Mouse (Mus musculus) adrenal gland, postnatal 10 days (tissue): ENCODE data around the gene Smap2. TPM values are rescaled to one million over a fixed set of nuclear protein-coding genes. Genes with fewer than 3 reads are reported as not detected.
"Not testable (repeated sequence)": the region's sequence is repeated elsewhere in the genome, so short reads cannot be mapped to it uniquely, and the experiment has no call there.

Experiments used
- DNase-seq: peaks from one replicate; pipeline ENCODE4 v3.0.0; 2021; ENCODE audit warnings: mixed read lengths
- long read RNA-seq, 2 experiments: library from polyadenylated mRNA; stranded (forward); transcript quantifications; one replicate each; pipeline ENCODE4 v2.0.0; 2021
- total RNA-seq, 2 experiments: library from RNA; stranded (reverse); gene quantifications; 2 replicates each; pipeline ENCODE4 v1.2.3; 2021

Smap2 gene
- 10 to 100 TPM; 34.1 to 34.4 TPM for total RNA-seq
- long read RNA-seq, experiment 1, transcript Smap2-201 (10 exons, 2,905 nt), result major isoform, 38 of 59 reads
- long read RNA-seq, experiment 1, partial matches to known transcripts, result 14 of 59 reads
- long read RNA-seq, experiment 1, other reads (novel, unspliced or antisense), result 7 of 59 reads
- long read RNA-seq, experiment 2, transcript Smap2-201 (10 exons, 2,905 nt), result major isoform, 26 of 28 reads
- long read RNA-seq, experiment 2, partial matches to known transcripts, result 1 of 28 reads
- long read RNA-seq, experiment 2, other reads (novel, unspliced or antisense), result 1 of 28 reads

DNA sequence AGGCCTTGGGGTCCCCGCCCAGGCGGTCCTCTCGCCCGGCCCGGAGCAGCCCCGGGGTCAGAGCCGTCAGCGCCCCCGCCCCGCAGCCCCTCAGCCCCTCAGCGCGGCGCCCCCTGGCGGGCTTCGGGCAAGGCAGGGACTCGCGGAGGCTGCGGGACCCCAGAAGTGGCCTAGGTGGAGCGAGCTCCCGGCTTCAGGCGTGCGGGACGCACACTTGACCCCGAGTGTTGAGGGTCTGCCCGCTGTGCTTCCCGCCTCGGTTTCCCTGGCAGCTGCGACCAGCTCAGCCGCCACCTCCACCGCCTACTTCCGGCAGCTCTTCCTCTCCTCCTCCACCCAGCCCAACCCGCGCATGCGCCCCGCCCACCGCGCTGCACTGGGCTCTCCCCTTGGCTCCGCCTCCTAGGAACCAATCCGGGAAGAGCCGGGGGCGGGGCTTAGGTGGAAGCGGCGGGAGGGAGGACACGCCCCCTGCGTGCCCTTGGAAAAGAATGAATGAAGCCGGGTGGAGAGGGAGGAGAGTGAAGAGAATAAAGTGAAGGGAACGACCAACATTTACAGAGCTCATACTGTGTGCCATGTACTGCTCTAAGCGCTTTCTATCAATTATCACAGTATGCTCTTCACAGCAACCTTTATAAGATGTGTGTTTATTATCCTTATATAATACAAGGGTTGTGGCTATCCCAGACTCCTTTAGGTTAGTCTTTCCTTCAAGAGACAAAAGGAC, at the start of gene Smap2:
TSS of gene Smap2 (minus strand) at position 320 of the 730 bp plus-strand sequence.
- DNase-seq, result peak; percentile 99

DNA sequence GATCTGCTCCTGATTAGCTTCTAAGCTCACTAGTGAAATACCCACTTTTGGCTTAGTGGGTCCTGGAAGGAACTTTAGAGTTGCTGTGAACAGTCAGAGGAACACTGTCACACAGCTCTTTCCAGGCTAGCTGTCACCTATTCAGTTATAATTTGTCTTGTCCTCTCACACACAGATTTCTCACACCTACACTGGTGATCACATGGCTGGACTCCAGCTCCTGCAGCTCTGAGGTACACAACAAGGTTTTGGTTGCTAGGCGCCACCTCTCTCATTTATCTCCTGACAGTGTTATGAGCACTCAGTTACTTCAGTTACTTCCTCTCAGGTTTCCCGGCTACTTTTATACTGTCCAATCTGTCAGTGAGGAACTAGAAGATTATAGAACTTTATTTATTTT, 48.3 kb upstream of the Smap2 start:
- DNase-seq, result no peak

- DNase-seq, result not testable (repeated sequence)
These were observed 42.2 kb upstream of the Smap2 start for GRCm38 (mm10) chr4:121059218-121059617.

- DNase-seq, result no peak
These were observed 40.0 kb upstream of the Smap2 start for GRCm38 (mm10) chr4:121057032-121057431.

DNA sequence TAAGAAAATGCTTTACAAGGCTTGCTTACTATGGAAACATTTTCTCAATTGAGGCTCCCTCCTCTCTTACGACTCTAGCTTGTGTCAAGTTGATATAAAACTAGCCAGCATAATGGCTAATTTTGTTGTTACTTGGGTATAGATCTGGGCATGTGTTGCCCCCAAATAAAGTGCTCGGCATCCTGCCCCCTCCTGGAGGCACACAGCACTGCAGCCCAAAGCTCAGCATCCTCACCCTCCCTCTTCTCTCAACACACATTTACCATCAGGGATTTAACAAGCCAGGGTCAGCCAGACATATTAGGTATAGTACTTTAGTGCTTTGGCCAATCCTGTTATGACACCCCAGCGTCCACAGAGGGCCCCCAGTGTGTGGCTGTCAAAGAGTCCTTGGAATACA, 39.3 kb upstream of the Smap2 start:
- no peak for DNase-seq

DNA sequence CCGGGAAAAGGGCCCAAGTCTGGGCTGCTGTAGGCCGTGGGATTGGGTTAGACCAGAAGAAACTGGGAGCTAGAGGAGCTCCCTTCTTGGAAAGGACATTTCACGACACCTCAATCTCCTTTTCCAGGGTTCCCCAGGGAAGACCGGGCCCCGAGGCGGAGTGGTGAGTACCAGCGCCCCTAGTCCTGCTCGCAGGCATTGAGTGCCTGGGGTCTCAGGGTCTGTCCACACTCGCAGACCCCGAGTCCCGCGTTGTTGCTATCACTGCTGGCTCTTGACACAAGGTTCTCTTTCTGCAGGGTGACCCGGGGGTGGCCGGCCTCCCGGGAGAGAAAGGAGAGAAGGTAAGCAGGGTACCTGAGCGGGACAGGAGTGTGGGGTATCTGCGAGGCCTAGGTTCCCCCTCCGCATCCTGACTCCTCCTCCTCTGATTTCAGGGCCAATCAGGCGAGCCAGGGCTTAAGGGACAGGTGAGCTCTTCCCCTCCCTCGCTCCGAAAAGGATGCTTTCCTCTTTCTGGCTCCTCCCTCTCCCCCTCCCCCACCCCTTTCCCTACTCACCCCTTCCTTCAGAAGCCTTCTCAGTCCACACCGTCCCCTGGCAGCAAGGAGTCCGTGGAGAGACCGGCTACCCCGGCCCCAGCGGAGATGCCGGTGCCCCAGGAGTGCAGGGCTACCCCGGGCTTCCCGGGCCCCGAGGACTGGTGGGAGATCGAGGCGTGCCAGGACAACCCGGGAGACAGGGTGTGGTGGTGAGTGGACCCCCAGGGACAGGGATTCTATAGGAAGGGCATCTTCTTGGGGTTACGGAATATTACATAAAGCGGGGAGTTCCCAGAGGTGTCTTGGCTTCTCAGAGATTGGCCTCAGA, 35.6 kb upstream of the Smap2 start:
- no peak for DNase-seq

- DNase-seq, result no peak
These were observed 34.8 kb upstream of the Smap2 start for GRCm38 (mm10) chr4:121051863-121052262.

DNA sequence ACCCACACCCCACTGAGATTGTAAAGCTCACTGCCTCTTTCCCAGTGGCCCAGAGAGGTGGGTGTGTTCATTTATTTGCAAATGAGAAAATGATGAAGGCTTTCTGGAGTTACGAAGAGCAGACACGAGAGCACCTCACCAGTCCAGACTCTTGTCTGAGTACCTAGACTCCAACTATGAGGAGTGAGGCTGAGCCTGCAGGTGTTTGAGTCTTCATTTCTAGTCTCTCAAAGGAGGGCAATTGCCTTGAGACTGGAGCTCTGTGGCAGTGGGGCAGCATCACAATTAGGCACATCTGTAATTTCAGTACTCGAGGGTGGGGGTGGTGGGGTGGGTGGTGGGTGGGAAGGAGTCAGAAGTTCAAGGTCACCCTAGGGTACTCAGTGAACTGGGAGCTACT, 25.9 kb upstream of the Smap2 start:
- no peak for DNase-seq

GRCm38 (mm10) chr4:121042472-121042871, 25.4 kb upstream of the Smap2 start:
- DNase-seq, result no peak

- peak; percentile 61 for DNase-seq
These were observed 24.0 kb upstream of the Smap2 start for GRCm38 (mm10) chr4:121040897-121041671.

- no peak for DNase-seq
These were observed 23.3 kb upstream of the Smap2 start for GRCm38 (mm10) chr4:121040323-121040722.

DNA sequence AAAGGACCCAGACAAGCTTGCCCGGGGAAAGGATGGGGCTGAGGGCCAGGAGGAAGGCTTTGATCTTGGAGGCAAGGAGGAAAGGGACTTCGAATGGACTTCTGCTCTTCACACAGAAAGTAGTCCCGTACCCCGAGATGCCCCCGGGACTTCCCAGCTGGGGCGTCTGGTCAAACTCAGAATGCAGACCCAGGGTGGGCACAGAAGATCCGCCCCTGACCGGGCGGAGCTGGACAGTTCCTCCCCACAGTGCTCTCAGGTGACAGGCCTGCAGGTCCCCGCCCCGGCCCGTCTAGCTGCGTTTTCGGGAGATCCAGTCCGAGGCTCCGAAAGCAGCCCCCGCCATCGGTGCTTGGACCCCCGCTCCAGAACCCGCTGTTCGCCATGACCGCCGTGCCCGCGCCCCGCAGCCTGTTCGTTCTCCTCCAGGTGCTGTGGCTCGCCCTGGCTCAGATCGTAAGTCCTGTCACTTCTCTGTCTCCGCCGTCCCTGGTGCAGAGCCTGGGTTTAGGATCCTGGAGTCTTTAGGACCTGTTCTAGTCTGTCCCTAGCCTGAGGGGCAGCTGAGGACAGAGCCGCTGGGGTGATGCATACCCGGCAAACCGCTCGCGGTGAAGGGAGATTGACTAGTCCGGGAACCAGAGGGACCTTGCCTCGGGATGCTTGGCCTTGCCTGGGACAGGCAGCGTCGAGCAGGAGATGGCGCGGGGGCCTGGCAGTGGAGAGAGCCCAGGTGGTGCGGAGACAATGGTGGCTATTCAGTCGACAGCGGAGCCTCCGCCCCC, 22.5 kb upstream of the Smap2 start, which contains the start of gene Col9a2:
TSS of gene Col9a2 (plus strand) at position 55 of the 785 bp plus-strand sequence.
- peak; percentile 29 for DNase-seq

DNA sequence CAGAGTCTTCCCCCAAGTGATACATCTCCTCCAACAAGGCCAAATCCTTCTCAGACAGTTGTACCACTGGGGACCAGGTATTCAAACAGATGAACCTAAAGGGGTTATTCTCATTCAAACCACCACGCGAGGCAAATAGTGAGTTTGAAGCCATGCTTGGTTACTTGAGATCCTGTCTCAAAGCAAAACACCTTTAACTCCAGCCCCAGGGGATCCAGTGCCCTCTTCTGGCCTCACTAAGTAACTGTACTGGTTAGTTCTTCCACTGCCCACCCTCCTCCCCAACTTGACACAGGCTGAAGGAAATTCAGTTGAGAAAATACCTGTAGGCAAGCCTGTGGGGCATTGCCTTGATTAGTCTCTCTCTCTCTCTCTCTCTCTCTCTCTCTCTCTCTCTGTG, 16.0 kb upstream of the Smap2 start:
- no peak for DNase-seq

GRCm38 (mm10) chr4:121031440-121031839, 14.4 kb upstream of the Smap2 start:
- DNase-seq, result no peak

DNA sequence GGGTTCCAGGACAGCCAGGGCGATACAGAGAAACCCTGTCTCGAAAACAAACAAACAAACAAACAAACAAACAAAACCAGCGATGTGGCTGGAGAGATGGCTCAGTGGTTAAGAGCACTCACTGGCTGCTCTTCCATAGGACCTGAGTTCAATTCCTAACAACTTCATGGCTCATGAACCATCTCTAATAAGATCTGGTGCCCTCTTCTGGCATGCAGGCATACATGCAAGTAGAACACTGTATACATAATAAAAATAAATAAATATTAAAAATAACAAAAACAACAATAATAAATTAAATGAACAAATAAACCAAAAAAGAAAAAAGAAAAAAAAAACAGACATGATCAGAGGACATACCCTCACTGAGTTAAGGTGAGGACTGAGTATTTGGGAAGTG, 12.6 kb upstream of the Smap2 start:
- no peak for DNase-seq

GRCm38 (mm10) chr4:121028659-121029392, 11.8 kb upstream of the Smap2 start:
- peak; percentile 65 for DNase-seq

DNA sequence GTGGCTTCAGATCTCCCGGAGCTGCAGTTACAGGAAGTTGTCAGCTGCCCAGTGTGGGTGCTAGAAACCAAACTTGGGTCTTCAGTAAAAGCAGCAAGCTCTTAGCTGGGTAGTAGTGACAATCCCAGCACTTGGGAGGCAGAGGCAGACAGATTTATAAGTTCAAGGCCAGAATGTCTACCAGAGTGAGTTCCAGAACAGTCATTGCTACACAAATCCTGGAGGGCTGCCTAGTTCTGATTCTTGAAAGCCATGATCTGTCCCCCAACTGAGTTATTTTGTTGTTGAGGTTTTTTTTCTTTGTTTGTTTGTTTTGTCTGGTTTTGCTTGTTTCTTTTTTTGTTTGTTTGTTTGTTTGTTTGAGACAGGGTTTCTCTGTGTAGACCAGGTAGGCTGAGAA, 11.1 kb upstream of the Smap2 start:
- no peak for DNase-seq

- no peak for DNase-seq
These were observed 8.6 kb upstream of the Smap2 start for GRCm38 (mm10) chr4:121025681-121026080.

DNA sequence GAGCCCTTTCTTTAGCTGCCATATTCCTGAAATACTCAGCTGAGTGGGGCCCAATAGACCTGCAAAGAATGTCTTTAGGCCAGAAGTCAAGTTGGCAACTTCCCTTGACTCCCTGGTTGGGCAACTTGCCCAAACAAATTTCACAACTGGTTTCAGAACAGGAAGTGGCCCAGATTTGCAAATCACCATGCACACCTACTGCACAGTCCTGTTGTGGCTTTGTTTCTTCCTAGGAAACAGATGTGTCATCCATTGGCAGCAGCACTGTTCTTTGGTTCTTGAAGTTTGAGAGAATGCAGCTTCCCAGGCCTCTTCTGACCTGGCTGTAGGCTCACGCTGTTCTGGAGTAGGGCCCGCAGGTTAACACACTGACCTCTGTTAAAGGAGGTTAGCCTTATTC, 6.9 kb upstream of the Smap2 start:
- peak; percentile 77 for DNase-seq

- no peak for DNase-seq
These were observed 6.4 kb upstream of the Smap2 start for GRCm38 (mm10) chr4:121023464-121023863.
